Mouse (Mus musculus) left cerebral cortex, adult 2 months (tissue): ENCODE results near the gene Olfr813. TPM values are rescaled to one million over a fixed set of nuclear protein-coding genes. Genes with fewer than 3 reads are reported as not detected.
"Not testable (repeated sequence)": the region's sequence is repeated elsewhere in the genome, so short reads cannot be mapped to it uniquely, and the experiment has no call there.

Experiments
- DNase-seq, 2 experiments: peaks; one replicate each; pipeline ENCODE4 v3.0.0; 2021 to 2022; ENCODE audit warnings: low spot score in 2 of 2, mixed read lengths in 1 of 2; ENCODE audit errors: extremely low spot score in 1 of 2
- H3K27ac ChIP-seq: fragments of 200-600 bp; 2 replicates; pipeline ENCODE4 v1.8.1; 2022
- H3K4me3 ChIP-seq: fragments of 200-600 bp; 2 replicates; pipeline ENCODE4 v1.8.1; 2022
- CTCF ChIP-seq: fragments of 200-600 bp; IDR thresholded peaks from 2 replicates; pipeline ENCODE4 v1.8.1; 2022; ENCODE audit warnings: antibody characterized with exemption, mild to moderate bottlenecking, moderate library complexity
- intact Hi-C: fragments of 180-260 bp; cut with DNase I; formaldehyde crosslinking; loops from one replicate; pipeline ENCODE4 v1.15.1; 2025
- long read RNA-seq, 2 experiments: library from polyadenylated mRNA; stranded (forward); transcript quantifications; one replicate each; pipeline ENCODE4 v2.0.0; 2021; ENCODE audit warnings: borderline mapping rate in 2 of 2
- total RNA-seq, 2 experiments: library from RNA; stranded (reverse); gene quantifications; 2 replicates each; pipeline ENCODE4 v1.2.3; 2021

Gene Olfr813
- total RNA-seq: not detected
- long read RNA-seq, experiment 1: 0 reads
- long read RNA-seq, experiment 2: 0 reads

- intact Hi-C loops: no loop called here
- TF ChIP-seq CTCF: no peak
- Histone ChIP-seq H3K27ac (no peak within 1 kb of the TSS), H3K4me3 (no peak within 1 kb of the TSS)
- no peak for DNase-seq
Observed at GRCm38 (mm10) chr10:129855067-129855466, at the start of gene Olfr813. Gene Olfr813, plus strand, starts transcription at chr10:129855367.

GRCm38 (mm10) chr10:129845994-129846393 is 9.2 kb upstream of the Olfr813 start, which contains the start of gene Olfr812:
Gene Olfr812, minus strand, starts transcription at chr10:129846094.
- no peak for TF ChIP-seq CTCF
- intact Hi-C loops: no loop called here

GRCm38 (mm10) chr10:129847343-129847742 is 7.8 kb upstream of the Olfr813 start:
- H3K27ac ChIP-seq: no peak overlapping the region
- intact Hi-C loops: no loop called here
- TF ChIP-seq CTCF: no peak
- no peak overlapping the region for H3K4me3 ChIP-seq
- no peak for DNase-seq

More at GRCm38 (mm10) chr10:129845994-129846393, 9.2 kb upstream of the Olfr813 start, which contains the start of gene Olfr812:
- H3K27ac ChIP-seq: no peak within 1 kb of the TSS
- no peak for DNase-seq
- H3K4me3 ChIP-seq: no peak within 1 kb of the TSS

- H3K27ac ChIP-seq, H3K4me3 ChIP-seq, intact Hi-C loops, DNase-seq: not testable (repeated sequence)
Observed at GRCm38 (mm10) chr10:129879751-129880150, 24.6 kb downstream of the Olfr813 start, which contains the start of gene Olfr814. Gene Olfr814, minus strand, starts transcription at chr10:129879851.

- DNase-seq, H3K4me3 ChIP-seq, intact Hi-C loops, H3K27ac ChIP-seq: not testable (repeated sequence)
Observed at GRCm38 (mm10) chr10:129885496-129885895, 30.3 kb downstream of the Olfr813 start.

GRCm38 (mm10) chr10:129885934-129886333 is 30.8 kb downstream of the Olfr813 start:
- Histone ChIP-seq H3K4me3 (no peak overlapping the region), H3K27ac (no peak overlapping the region)
- intact Hi-C loops: no loop called here
- no peak for DNase-seq
- no peak for TF ChIP-seq CTCF

GRCm38 (mm10) chr10:129905767-129906166 is 50.6 kb downstream of the Olfr813 start, which contains the start of gene Olfr815:
Gene Olfr815, minus strand, starts transcription at chr10:129905867.
- H3K4me3 ChIP-seq, intact Hi-C loops, DNase-seq, H3K27ac ChIP-seq: not testable (repeated sequence)

Other genes starting within 250 kb of the Olfr813 start
- gene Olfr796, start 242.8 kb upstream of the Olfr813 start, total RNA-seq: not detected
- gene Olfr798, start 227.4 kb upstream of the Olfr813 start, total RNA-seq: not detected
- not detected for gene Olfr799, start 217.9 kb upstream of the Olfr813 start, total RNA-seq
- not detected for gene Olfr800, start 197.7 kb upstream of the Olfr813 start, total RNA-seq
- not detected for gene Olfr801, start 181.5 kb upstream of the Olfr813 start, total RNA-seq
- under 1 TPM in 1 of 2 experiments, not detected in 1; 0.11 TPM for gene Olfr802, start 167.2 kb upstream of the Olfr813 start, total RNA-seq
- not detected for gene Olfr803, start 161.1 kb upstream of the Olfr813 start, total RNA-seq
- gene Olfr804, start 152.2 kb upstream of the Olfr813 start, total RNA-seq: not detected
- not detected for gene Olfr805, start 126.0 kb upstream of the Olfr813 start, total RNA-seq
- not detected for gene Olfr806, start 113.4 kb upstream of the Olfr813 start, total RNA-seq
- gene Olfr807, start 97.6 kb upstream of the Olfr813 start, total RNA-seq: not detected
- gene Olfr808, start 89.9 kb upstream of the Olfr813 start, total RNA-seq: not detected
- gene Olfr809, start 80.7 kb upstream of the Olfr813 start, total RNA-seq: not detected
- gene Olfr810, start 60.5 kb upstream of the Olfr813 start, total RNA-seq: not detected
- gene Olfr811, start 51.0 kb upstream of the Olfr813 start, total RNA-seq: not detected
- not detected for gene Olfr812, start 9.3 kb upstream of the Olfr813 start, total RNA-seq
- not detected for gene Olfr814, start 24.5 kb downstream of the Olfr813 start, total RNA-seq
- gene Olfr815, start 50.5 kb downstream of the Olfr813 start, total RNA-seq: not detected
- not detected for gene Olfr816, start 60.2 kb downstream of the Olfr813 start, total RNA-seq
- not detected for gene Olfr818, start 93.7 kb downstream of the Olfr813 start, total RNA-seq
- gene Olfr819, start 111.9 kb downstream of the Olfr813 start, total RNA-seq: not detected
- gene Olfr247, start 120.8 kb downstream of the Olfr813 start, total RNA-seq: not detected
- not detected for gene Gm10310, start 129.7 kb downstream of the Olfr813 start, total RNA-seq
- not detected for gene Olfr820, start 157.3 kb downstream of the Olfr813 start, total RNA-seq
- not detected for gene Olfr821, start 175.0 kb downstream of the Olfr813 start, total RNA-seq
- gene Olfr822, start 215.8 kb downstream of the Olfr813 start, total RNA-seq: not detected